Mouse (Mus musculus): Measurements from ENCODE around the gene Gm49337.
A peak's percentile ranks its signal among the peaks of the same experiment; 100 is the strongest.

The Gm49337 gene

DNA sequence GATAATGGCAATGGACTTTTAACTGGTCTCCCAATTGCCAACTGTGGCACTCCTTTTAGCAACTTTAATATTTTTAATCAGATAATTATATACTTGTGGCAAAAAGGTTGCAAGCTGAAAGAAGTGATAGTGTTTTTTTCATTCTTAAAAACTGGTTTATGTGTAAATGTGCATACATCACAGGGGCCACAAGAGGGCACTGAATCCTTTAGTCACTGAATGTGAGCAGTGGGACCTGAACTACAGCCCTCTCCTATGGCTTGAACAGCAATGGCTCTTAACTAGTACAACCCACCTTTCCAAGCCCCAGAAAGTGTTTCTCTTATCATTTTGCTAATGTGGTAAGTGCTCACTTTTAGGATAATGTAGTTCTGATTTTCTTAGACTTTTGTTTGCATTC, 168.9 kb downstream of the Gm49337 start:
- DNase-seq = peak; percentile 52
